Mouse (Mus musculus) lung, postnatal 25 days (tissue): ENCODE measurements at regions not wholly inside any gene's neighbourhood (a gene's known extent, or its start where the extent isn't known, plus 50 kb on each side); places are given as distances from the start of the nearest gene placed in this dataset.
"Not testable (repeated sequence)": the region's sequence is repeated elsewhere in the genome, so short reads cannot be mapped to it uniquely, and the experiment has no call there.

ENCODE experiments used
- DNase-seq: peaks from one replicate; pipeline ENCODE4 v3.0.0; 2022; ENCODE audit warnings: low spot score

- DNase-seq: no peak
Observed at GRCm38 (mm10) chr3:130828346-130828745, 98.1 kb upstream of the Rpl34 start.

GRCm38 (mm10) chr3:130827934-130828333, 97.7 kb upstream of the Rpl34 start:
- no peak for DNase-seq

- no peak for DNase-seq
Observed at GRCm38 (mm10) chr3:130827021-130827420, 96.8 kb upstream of the Rpl34 start.

- no peak for DNase-seq
Observed at GRCm38 (mm10) chr3:130819837-130820098, 89.6 kb upstream of the Rpl34 start.

- DNase-seq: no peak
Observed at GRCm38 (mm10) chr3:130819031-130819836, 89.0 kb upstream of the Rpl34 start.

- peak; percentile 79 for DNase-seq
Observed at GRCm38 (mm10) chr3:130818467-130819030, 88.4 kb upstream of the Rpl34 start.

- DNase-seq: no peak
Observed at GRCm38 (mm10) chr3:130809696-130810665, 79.8 kb upstream of the Rpl34 start.

GRCm38 (mm10) chr3:130805345-130805744, 75.1 kb upstream of the Rpl34 start:
- DNase-seq: no peak

GRCm38 (mm10) chr3:130804327-130804662, 74.1 kb upstream of the Rpl34 start:
- no peak for DNase-seq

GRCm38 (mm10) chr3:130803591-130804326, 73.6 kb upstream of the Rpl34 start:
- DNase-seq: no peak

GRCm38 (mm10) chr3:130800016-130800415, 69.8 kb upstream of the Rpl34 start:
- no peak for DNase-seq

- DNase-seq: not testable (repeated sequence)
Observed at GRCm38 (mm10) chr3:130797956-130798355, 67.8 kb upstream of the Rpl34 start.

- DNase-seq: no peak
Observed at GRCm38 (mm10) chr3:130796531-130796930, 66.3 kb upstream of the Rpl34 start.

GRCm38 (mm10) chr3:130795396-130795795, 65.2 kb upstream of the Rpl34 start:
- DNase-seq: no peak

GRCm38 (mm10) chr3:130794142-130794925, 64.1 kb upstream of the Rpl34 start:
- no peak for DNase-seq

GRCm38 (mm10) chr3:130780706-130781240, 50.6 kb upstream of the Rpl34 start:
- DNase-seq: no peak
